Mouse (Mus musculus) cerebral cortex, adult 2 months (tissue): ENCODE measurements around the gene Tmem213.

Experiments used
- WGBS: fragments of 180-500 bp; shearing (Covaris S2); methylation state at CpG from one replicate; pipeline ENCODE4 v1.1.7; 2018; 5-methylcytosine and 5-hydroxymethylcytosine counted together

The Tmem213 gene

DNA sequence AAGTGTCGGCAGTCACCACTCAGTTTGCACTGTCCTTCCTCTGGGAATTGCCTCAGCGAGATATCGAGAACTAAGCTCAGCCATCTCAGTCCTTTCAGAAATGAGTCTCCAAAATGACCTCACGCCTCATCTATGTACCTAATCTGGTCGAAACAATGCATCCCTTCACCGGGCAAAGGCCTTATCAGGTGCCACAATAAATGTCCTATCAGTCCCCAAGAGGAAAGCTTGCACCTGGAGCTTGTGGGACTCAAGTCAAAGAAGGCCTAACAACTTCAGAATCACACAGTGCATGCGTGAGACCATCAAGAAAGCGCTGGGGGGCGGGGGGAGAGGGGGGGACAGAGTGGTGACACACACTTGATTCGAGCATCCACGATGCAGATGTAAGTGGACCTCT lies 43.2 kb downstream of the Tmem213 start:
- WGBS, result 90% methylated on average over 11 of the region's 11 CpGs

DNA sequence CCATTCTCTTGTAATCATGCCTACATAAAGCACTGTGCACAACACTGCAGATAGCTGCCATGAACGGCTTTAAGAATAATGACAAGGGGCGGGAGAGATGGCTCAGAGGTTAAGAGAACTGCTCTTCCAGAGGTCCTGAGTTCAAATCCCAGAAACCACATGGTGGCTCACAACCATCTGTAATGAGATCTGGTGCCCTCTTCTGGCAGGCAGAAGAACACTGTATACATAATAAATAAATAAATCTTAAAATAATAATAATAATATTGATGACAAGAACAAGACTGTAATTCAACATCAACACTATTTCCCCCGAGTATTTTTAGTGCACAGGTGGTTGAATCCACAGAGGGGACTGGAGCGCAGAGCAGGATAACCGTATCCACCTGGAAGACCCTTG lies 47.1 kb downstream of the Tmem213 start:
- 90% methylated on average over 5 of the region's 5 CpGs for WGBS

- 67% methylated on average over 16 of the region's 16 CpGs for WGBS
These were observed 48.9 kb downstream of the Tmem213 start for GRCm38 (mm10) chr6:38157925-38158324.

- WGBS, result 89% methylated on average over 4 of the region's 4 CpGs
These were observed 50.5 kb downstream of the Tmem213 start for GRCm38 (mm10) chr6:38159576-38159975.

DNA sequence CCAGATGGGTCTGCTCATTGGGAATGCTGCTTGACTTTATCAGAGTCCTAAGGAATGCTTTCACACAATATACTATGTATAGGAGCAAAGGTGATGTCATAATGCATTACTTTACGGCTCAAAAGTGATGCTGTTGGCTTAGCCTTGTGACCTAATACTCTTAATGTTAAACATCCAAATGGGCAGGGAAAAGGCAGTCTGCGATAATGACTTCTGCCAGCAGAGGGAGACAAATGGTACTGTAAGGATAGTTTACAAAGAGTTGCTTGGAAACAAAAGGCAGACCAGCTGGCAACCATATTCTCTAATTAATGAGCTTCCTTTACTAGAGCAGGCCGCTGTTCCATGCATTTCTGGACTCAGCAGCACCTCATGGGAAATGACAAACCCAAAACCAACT lies 51.0 kb downstream of the Tmem213 start:
- WGBS, result 13% methylated on average over 3 of the region's 3 CpGs

GRCm38 (mm10) chr6:38160556-38160955 lies 51.5 kb downstream of the Tmem213 start:
- WGBS, result 68% methylated on average over 2 of the region's 2 CpGs

DNA sequence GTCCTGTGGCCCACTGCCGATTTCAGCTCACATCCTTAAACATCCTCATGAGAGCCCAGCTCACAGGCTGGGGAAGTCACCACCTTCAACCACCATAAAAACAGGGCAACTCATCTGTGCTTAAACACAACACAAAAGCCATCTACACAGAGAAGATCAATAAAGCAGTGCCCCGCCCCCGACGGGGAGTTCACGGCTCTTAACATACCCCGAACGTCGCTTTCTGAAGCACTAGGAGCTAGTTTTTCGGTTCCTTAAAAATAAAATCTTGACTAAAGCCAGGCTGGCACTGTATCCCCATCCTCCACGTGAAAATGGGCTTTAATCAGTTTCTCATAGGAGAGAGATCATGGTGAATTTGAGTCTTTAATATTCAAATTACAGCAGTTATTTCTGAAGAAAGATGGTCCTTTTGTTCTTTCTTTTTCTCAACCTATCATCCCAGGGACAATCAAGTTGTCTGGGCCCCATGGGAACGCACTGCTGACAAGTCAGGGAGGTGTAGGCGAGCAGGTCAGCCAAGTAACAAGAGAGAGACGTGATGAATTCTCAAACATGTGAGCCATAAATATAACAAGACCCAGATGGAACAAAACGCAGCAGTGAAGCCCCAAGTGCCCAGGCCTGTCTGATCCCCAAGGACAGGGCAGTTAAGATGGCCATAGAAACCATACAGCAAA lies 53.9 kb downstream of the Tmem213 start:
- 78% methylated on average over 14 of the region's 14 CpGs for WGBS

- 66% methylated on average over 6 of the region's 6 CpGs for WGBS
These were observed 55.6 kb downstream of the Tmem213 start for GRCm38 (mm10) chr6:38164705-38165104.

GRCm38 (mm10) chr6:38165385-38165784 lies 56.3 kb downstream of the Tmem213 start:
- WGBS, result 89% methylated on average over 6 of the region's 6 CpGs
